Mouse (Mus musculus): ENCODE results near the gene Nckap5.
"Not testable (repeated sequence)": the region's sequence is repeated elsewhere in the genome, so short reads cannot be mapped to it uniquely, and the experiment has no call there.

The Nckap5 gene

GRCm38 (mm10) chr1:126022959-126023358 lies 807.6 kb downstream of the Nckap5 start:
- in situ Hi-C loops (cut with MboI, MseI): no loop called here

- in situ Hi-C loops (cut with MboI, MseI): not testable (repeated sequence)
Observed at GRCm38 (mm10) chr1:126018654-126019053, 811.9 kb downstream of the Nckap5 start.

- in situ Hi-C loops (cut with MboI, MseI): loop anchor here (5.0 kb wide), 1 partner anchor 404 kb away; no protein-coding TSS in a partner anchor
Observed at GRCm38 (mm10) chr1:126011661-126012091, 818.9 kb downstream of the Nckap5 start.

- in situ Hi-C loops (cut with MboI, MseI): no loop called here
Observed at GRCm38 (mm10) chr1:126007571-126007970, 823.0 kb downstream of the Nckap5 start.

GRCm38 (mm10) chr1:126005672-126006071 lies 824.9 kb downstream of the Nckap5 start:
- in situ Hi-C loops (cut with MboI, MseI): no loop called here

GRCm38 (mm10) chr1:125996540-125996939 lies 834.1 kb downstream of the Nckap5 start:
- in situ Hi-C loops (cut with MboI, MseI): no loop called here

- in situ Hi-C loops (cut with MboI, MseI): loop anchor here (10.0 kb wide), 1 partner anchor 1407 kb away; no protein-coding TSS in a partner anchor
Observed at GRCm38 (mm10) chr1:125987803-125988202, 842.8 kb downstream of the Nckap5 start.

- in situ Hi-C loops (cut with MboI, MseI): loop anchor here (10.0 kb wide), 1 partner anchor 1410 kb away; no protein-coding TSS in a partner anchor
Observed at GRCm38 (mm10) chr1:125984570-125984969, 846.0 kb downstream of the Nckap5 start.

- in situ Hi-C loops (cut with MboI, MseI): no loop called here
Observed at GRCm38 (mm10) chr1:125974649-125975048, 856.0 kb downstream of the Nckap5 start.

- in situ Hi-C loops (cut with MboI, MseI): no loop called here
Observed at GRCm38 (mm10) chr1:125971933-125972332, 858.7 kb downstream of the Nckap5 start.

GRCm38 (mm10) chr1:125967671-125968070 lies 862.9 kb downstream of the Nckap5 start:
- in situ Hi-C loops (cut with MboI, MseI): no loop called here

GRCm38 (mm10) chr1:125951026-125951425 lies 879.6 kb downstream of the Nckap5 start:
- in situ Hi-C loops (cut with MboI, MseI): no loop called here

- in situ Hi-C loops (cut with MboI, MseI): no loop called here
Observed at GRCm38 (mm10) chr1:125949076-125949475, 881.5 kb downstream of the Nckap5 start.

- in situ Hi-C loops (cut with MboI, MseI): no loop called here
Observed at GRCm38 (mm10) chr1:125945136-125945535, 885.5 kb downstream of the Nckap5 start.

- in situ Hi-C loops (cut with MboI, MseI): no loop called here
Observed at GRCm38 (mm10) chr1:125943305-125943704, 887.3 kb downstream of the Nckap5 start.

GRCm38 (mm10) chr1:125925486-125925885 lies 905.1 kb downstream of the Nckap5 start:
- in situ Hi-C loops (cut with MboI, MseI): no loop called here

- in situ Hi-C loops (cut with MboI, MseI): no loop called here
Observed at GRCm38 (mm10) chr1:125923062-125923461, 907.5 kb downstream of the Nckap5 start.

- in situ Hi-C loops (cut with MboI, MseI): no loop called here
Observed at GRCm38 (mm10) chr1:125920696-125921095, 909.9 kb downstream of the Nckap5 start.

- in situ Hi-C loops (cut with MboI, MseI): no loop called here
Observed at GRCm38 (mm10) chr1:125912601-125913600, 917.7 kb downstream of the Nckap5 start, which contains the start of gene Lypd1. Lypd1 (minus strand) TSS chr1:125913101.

GRCm38 (mm10) chr1:125911901-125912445 lies 918.6 kb downstream of the Nckap5 start:
- in situ Hi-C loops (cut with MboI, MseI): no loop called here

GRCm38 (mm10) chr1:125911337-125911900 lies 919.2 kb downstream of the Nckap5 start:
- in situ Hi-C loops (cut with MboI, MseI): no loop called here

GRCm38 (mm10) chr1:125910871-125911265 lies 919.7 kb downstream of the Nckap5 start:
- in situ Hi-C loops (cut with MboI, MseI): no loop called here
